Mouse (Mus musculus) cerebellum, postnatal 10 days (tissue): Measurements from ENCODE around the gene Gmnn.

Experiments used
- DNase-seq, 2 experiments: peaks; one replicate each; pipeline ENCODE4 v3.0.0; 2021; ENCODE audit warnings: mixed read lengths in 2 of 2

Gmnn gene

DNA sequence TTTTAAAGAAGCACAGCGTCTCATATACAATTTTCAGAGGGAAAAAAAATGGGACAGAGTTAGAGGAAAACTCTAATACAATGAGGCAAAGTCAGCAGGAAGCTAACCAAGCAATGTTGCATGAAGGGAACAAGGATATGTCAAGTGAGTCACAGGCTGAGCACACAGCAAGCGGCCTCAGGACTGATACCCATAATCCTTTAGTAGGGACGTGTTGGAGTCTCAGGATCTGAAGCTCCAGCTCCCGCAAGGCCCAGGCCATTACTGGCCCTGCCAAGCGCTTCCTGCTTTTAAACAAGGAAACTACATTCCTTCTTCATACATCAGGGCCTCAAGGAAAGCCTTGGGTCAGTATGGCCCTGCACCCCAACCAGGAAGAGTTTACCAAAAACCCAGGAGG lies 59.6 kb downstream of the Gmnn start:
- no peak for DNase-seq
